Mouse (Mus musculus) spleen, postnatal 14 days (tissue): ENCODE measurements around the gene Pla2g1b.

Experiments used
- DNase-seq, 2 experiments: peaks; one replicate each; pipeline ENCODE4 v3.0.0; 2021 to 2022; ENCODE audit warnings: low spot score in 2 of 2

Pla2g1b gene

DNA sequence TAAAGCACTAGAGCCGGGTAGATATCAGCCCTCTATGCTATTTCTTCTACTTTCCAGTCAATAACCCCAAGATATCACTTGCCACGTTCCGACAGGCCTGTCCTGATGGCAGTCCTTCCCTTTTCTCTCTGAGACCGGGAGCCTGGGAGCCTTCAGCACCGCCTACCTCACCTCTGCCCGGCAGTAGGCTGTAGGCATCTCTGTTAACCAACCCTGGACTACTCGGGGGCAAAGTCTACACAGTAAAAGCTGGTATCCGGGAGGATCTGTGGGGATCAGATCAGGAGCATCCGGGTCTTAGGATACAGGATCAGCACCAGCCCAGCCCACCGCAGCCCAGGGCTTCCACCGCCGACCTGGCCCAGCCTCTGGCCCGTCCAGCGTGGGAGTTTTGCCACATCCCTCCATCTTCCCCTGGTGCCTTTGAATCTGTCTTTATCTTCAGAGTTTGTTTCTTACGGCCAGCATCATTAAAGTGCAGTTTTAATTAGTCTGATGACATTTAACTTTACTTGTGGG, 57.0 kb downstream of the Pla2g1b start:
- DNase-seq = no peak

DNA sequence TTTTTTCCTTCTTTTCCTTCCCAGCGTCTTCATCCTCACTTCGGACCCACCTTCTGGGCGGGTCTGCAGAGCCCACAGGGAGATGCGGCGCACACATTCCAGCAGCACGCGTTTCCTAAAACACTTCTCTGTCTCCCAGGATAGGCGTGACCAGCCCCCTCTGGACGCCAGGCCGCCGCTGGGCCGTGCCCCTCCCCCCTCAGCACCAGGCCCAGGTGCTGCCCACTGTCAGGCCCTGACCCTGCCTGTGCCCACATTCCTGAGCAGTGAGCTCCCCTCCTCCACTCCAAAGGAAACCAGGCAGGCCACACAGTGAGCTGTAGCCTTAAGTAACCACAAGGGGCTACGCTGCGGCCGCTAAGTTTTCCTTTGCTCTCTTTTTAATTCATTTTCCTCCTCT, 57.9 kb downstream of the Pla2g1b start:
- DNase-seq = no peak
